Mouse (Mus musculus) embryo, embryonic 10.5 days (tissue): ENCODE measurements around the gene Anp32b.

Experiments
- DNase-seq: peaks from one replicate; pipeline ENCODE4 v3.0.0-alpha.2; 2015; ENCODE audit warnings: low spot score

Anp32b gene

GRCm38 (mm10) chr4:46452855-46453719, 2.4 kb downstream of the Anp32b start:
- DNase-seq = no peak

- DNase-seq = no peak
Measured at GRCm38 (mm10) chr4:46454097-46454864, 3.6 kb downstream of the Anp32b start.

GRCm38 (mm10) chr4:46456762-46457161, 6.1 kb downstream of the Anp32b start:
- DNase-seq = no peak

- no peak for DNase-seq
Measured at GRCm38 (mm10) chr4:46457186-46457585, 6.5 kb downstream of the Anp32b start.

- DNase-seq = no peak
Measured at GRCm38 (mm10) chr4:46458411-46458810, 7.7 kb downstream of the Anp32b start.

GRCm38 (mm10) chr4:46463130-46463830, 12.6 kb downstream of the Anp32b start:
- peak; percentile 51 for DNase-seq

- no peak for DNase-seq
Measured at GRCm38 (mm10) chr4:46465740-46466139, 15.0 kb downstream of the Anp32b start.

- no peak for DNase-seq
Measured at GRCm38 (mm10) chr4:46475101-46475500, 24.4 kb downstream of the Anp32b start.

GRCm38 (mm10) chr4:46479081-46479480, 28.4 kb downstream of the Anp32b start:
- no peak for DNase-seq

- peak; percentile 39 for DNase-seq
Measured at GRCm38 (mm10) chr4:46485696-46486417, 35.2 kb downstream of the Anp32b start.

GRCm38 (mm10) chr4:46487348-46487747, 36.6 kb downstream of the Anp32b start:
- DNase-seq = no peak

- DNase-seq = peak; percentile 96
Measured at GRCm38 (mm10) chr4:46489028-46489925, 38.6 kb downstream of the Anp32b start, which contains the start of gene Nans. Gene Nans (plus strand): TSS chr4:46489248.

- no peak for DNase-seq
Measured at GRCm38 (mm10) chr4:46493071-46493470, 42.4 kb downstream of the Anp32b start.

GRCm38 (mm10) chr4:46495543-46495942, 44.8 kb downstream of the Anp32b start:
- no peak for DNase-seq

GRCm38 (mm10) chr4:46497286-46497892, 46.7 kb downstream of the Anp32b start:
- peak; percentile 78 for DNase-seq

- DNase-seq = peak; percentile 63
Measured at GRCm38 (mm10) chr4:46498511-46498910, 47.8 kb downstream of the Anp32b start.

GRCm38 (mm10) chr4:46498976-46499375, 48.3 kb downstream of the Anp32b start:
- DNase-seq = peak; percentile 71

GRCm38 (mm10) chr4:46502606-46503502, 52.2 kb downstream of the Anp32b start:
- DNase-seq = peak; percentile 52

- DNase-seq = no peak
Measured at GRCm38 (mm10) chr4:46503881-46504280, 53.2 kb downstream of the Anp32b start.
